Mouse (Mus musculus): ENCODE results near the gene Pdcd4.
A peak's percentile ranks its signal among the peaks of the same experiment; 100 is the strongest.
"Not testable (repeated sequence)": the region's sequence is repeated elsewhere in the genome, so short reads cannot be mapped to it uniquely, and the experiment has no call there.

Gene Pdcd4

DNA sequence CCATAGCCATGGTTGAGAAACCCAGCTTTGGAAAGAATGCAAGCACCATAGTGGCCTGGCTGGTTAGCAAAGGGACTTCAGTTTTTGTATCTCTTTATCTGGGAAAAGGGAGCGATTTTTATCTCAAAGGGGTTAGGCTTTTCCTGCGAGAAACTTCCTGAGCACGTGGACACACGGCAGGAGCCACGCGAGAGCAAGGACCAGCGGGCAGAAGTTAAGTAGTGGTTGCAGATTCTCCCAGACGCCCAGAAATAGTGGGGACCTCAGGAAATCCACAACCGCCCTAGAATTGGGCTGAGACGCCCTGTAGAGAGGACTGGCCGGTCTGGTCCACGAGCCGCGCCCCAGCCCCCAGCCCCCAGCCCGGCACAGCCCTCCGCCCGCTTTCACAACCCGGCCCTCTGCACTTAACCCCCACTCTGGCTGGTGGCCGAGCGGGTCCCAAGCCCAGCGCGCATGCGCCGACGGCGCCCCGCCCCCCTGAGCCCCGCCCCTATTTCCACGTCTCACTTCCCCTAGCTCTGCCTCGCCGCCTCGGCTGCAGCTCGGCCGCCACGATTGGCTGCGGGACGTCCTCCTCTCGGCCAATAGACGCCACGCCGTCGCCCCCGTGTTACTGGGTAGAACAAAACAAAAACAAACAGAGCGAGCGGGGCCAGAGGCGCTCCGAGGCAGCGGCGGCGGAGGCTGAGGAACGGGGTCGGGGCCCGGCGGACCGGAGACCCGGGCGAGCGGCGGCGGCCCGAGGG is 10.9 kb downstream of the Pdcd4 start:
- peak; percentile 98 for DNase-seq

DNA sequence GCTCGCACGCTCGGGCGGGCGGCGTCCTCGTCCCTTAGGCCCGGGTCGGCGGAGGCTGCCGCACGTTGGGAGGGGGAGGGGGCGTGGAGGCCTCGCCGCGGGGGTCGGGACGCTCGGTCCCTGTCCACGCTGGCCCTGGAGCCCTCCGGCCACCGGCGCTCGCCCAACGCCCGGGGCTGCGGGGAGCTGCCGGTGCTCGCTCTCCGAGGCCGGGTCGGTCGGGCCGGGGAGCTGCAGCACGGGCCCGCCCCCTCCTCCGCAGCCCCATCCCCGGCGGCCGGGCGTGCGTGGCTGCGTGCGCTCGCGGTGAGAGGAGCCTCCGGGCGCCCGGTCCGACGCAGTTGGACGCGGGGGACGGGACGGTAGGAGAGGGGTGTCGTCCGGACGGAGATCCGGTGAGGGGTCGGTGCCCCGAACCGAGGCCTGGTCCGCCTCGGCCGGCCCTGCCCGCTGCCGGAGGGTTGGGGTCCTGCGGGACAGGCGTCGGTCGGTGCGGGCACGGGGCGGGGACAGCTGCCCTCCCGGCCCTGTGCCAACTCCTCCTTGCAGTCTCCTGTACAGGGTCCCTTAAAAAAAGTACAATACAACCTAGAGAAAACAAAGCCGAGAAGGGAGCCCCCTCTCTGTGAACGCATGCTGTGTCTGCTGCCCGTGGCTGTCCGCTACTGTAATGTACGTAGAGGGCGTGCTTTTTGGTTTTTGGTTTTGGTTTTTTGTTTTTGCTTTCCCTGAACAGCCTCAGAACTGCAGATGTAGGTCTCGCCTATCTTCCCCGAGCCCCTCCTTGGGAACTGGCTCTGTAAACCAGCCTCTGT is 11.7 kb downstream of the Pdcd4 start:
- peak; percentile 83 to 84 for DNase-seq

- no peak for DNase-seq
These were observed 12.9 kb downstream of the Pdcd4 start for GRCm38 (mm10) chr19:53904833-53905480.

DNA sequence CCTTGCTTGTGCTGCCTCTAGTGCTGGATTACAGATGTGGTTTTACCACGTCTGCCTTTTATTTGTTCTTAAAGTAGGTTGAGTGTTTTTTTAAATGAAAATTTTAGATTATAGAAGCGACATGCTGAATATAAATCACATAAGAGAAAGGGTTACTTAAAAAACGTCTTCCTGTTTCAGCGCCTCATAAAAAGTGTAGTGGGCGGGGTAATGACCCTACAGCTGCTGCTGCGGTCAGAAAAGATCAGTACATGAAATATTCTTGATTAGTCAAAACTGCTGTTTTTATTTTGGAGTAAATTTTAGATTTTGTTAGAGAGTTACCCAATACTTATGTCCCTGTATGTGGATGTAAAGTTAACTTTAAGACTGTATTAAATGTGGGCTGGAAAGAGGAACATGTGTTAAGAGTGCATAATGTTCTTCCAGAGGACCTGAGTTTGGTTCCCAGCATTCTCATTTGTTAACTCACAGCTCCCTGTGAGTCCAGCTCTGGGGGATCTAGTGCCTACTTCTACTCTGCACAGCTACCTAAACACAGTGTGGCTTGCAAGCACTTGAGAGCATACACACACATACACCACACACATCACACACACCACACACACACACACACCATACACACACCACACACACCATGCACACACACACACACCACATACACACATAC is 14.1 kb downstream of the Pdcd4 start:
- no peak for DNase-seq

GRCm38 (mm10) chr19:53906703-53907070 is 14.7 kb downstream of the Pdcd4 start:
- DNase-seq = not testable (repeated sequence)

DNA sequence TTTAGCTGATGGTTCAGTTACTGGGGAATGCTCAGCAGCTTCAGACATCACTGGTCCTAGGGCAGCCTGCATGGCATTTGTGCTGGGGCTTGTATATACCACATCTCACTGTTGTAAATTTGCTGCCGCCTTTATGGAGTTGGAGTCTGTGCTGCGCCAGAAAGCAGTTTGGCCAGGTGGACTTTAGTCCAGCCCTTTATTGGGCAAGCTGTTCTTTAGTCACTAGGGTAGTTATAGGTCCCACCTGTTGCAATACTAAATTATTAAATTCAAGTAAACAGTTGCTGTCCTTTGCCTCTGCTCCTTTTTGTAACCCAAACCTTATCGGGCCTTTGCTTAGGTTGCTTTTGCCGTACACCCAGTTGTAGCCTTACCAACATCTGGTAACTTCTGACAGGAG is 22.9 kb downstream of the Pdcd4 start:
- no peak for DNase-seq

DNA sequence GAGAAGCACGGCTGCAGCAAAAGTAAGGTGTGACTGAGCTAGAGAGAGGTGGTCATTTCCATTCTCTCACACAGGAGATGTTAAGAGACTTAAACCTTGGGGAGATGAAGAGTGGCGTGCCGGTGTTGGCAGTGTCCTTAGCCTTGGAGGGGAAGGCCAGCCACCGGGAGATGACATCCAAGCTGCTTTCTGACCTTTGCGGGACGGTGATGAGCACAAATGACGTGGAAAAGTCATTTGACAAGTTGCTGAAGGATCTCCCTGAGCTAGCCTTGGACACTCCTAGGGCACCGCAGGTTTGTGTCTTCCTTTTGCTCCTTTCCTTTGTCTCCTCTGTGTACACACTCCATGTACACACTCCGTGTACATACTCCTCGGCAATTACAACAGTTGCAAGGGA is 27.5 kb downstream of the Pdcd4 start:
- DNase-seq = no peak

- not testable (repeated sequence) for DNase-seq
These were observed 30.0 kb downstream of the Pdcd4 start for GRCm38 (mm10) chr19:53921996-53922395.

DNA sequence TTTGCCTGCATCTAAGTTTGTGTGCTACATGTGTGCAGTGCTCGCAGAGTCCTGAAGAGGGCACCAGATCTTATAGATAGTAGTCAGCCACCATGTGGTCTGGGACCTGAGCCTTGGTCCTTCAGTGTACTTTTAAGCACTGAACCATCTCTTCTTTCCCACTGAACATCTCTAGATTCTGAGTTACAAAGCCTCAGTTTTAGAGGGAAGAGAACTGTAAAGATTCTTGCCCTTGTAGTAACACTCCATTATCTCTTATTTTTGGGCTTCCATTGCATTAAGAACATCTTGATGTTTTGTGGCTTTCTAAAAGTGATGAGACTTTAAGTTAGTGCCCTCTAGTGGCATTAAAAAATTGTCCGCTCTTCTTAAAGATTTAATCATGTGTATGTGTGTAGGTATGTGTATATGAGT is 33.3 kb downstream of the Pdcd4 start:
- DNase-seq = peak; percentile 53 to 73

- no peak for DNase-seq
These were observed 34.7 kb downstream of the Pdcd4 start for GRCm38 (mm10) chr19:53926705-53927104.

GRCm38 (mm10) chr19:53929218-53929617 is 37.2 kb downstream of the Pdcd4 start:
- DNase-seq = no peak

GRCm38 (mm10) chr19:53933050-53933449 is 41.0 kb downstream of the Pdcd4 start:
- DNase-seq = no peak

DNA sequence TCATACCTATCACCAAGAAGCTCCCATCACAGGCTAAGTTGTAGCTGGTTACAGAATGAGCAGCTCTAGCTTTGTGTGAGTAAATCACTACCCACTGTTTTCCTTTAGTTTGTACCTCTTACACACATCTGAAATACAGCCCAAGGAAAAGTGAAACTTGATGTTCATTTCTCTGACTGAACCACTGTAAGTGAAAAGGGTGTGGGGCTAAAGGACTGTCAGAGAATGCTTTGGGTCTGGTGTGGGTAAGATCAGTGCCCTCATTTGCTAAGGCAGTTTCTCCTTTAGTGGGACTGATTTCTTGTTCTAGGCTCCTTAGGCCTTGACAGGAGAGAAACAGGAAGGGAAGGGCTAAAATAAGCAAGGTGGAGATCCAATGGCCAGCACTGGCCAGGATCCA is 42.0 kb downstream of the Pdcd4 start:
- DNase-seq = no peak

- no peak for DNase-seq
These were observed 47.4 kb downstream of the Pdcd4 start for GRCm38 (mm10) chr19:53939467-53939866.

DNA sequence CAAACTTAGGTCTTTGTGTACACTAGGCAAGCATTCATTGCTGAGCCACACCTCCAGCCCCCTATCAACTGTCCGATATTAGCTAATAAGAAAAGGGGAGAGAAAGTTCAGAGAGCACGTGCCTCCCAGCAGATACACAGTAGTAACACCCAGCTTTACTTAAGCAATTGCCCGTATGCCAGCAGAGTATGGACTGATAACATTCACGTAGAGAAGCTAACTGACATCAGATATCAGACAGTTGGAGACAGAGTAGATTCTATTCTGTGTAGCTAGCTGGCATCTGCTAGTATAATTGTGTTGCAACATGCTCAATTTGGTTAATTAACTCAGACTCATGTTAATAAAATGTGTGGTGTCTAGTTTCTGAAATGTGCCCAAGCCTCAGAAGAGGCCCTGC is 49.1 kb downstream of the Pdcd4 start:
- DNase-seq = no peak

GRCm38 (mm10) chr19:53942342-53942741 is 50.3 kb downstream of the Pdcd4 start:
- no peak for DNase-seq

GRCm38 (mm10) chr19:53943802-53944785 is 52.1 kb downstream of the Pdcd4 start, which contains the start of the genes Shoc2 and Bbip1:
Shoc2 (plus strand) TSS chr19:53944306.
Bbip1 (minus strand) TSS chr19:53944627.
- DNase-seq = peak; percentile 99 to 100

GRCm38 (mm10) chr19:53944786-53945169 is 52.7 kb downstream of the Pdcd4 start:
- no peak for DNase-seq

DNA sequence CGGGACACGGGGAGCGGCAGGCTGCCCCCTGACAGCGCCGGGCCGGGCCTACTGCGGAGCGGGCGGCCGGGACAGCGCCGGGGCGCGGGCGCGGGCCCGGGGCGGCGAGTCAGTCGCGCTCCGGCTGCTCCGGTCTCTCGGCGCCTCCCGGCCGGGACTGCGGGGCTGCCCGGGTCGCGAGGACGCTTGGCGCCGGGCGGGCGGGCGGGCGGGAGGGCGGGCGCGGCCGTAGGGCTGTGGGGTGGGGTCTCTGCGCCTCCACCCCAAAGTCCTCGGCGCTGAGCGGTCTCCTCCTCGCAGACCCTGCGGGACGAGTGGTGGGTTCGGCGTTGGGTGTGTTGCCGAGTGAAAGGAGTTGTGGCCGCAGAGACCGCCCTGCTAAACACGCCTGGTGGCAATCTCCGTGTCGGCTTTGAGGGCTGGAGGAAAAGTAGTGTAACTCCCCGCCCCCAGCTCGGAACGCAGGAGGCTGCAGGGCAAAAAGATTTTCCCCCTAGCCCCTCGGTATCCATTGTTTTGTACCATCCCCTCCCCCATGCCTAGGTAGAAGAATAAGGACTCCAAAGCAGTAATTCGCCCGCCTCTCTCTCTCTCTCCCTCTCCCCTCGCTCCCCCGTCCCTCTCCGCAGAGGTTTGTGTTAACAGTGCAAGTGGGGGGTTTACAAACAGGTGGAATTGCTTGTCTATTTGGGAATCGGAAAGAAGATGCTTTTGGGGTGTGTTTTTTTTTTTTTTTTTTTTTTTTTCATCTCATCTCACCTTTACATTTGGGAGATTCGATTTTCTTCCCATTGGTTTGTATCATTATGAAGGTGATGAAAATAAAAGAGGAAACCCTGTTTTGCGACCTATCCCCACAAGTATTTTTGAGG is 53.4 kb downstream of the Pdcd4 start:
- DNase-seq = peak; percentile 63

DNA sequence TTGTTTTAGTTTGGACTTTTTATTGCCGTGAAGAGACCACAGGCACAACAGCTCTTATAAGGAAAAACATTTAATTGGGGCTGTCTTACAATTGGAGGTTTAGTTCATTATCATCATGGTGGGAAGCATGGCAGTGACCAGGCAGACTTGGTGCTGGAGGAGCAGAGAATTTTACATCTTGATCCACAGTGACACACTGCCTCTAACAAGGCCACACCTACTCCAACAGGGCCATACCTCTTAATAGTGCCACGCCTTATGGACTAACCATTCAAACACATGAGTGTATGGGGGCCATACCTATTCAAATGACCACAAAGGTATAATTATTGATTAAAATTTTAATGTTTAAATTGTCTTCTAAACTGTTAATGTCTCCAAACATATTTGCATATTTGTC is 65.5 kb downstream of the Pdcd4 start:
- no peak for DNase-seq

DNA sequence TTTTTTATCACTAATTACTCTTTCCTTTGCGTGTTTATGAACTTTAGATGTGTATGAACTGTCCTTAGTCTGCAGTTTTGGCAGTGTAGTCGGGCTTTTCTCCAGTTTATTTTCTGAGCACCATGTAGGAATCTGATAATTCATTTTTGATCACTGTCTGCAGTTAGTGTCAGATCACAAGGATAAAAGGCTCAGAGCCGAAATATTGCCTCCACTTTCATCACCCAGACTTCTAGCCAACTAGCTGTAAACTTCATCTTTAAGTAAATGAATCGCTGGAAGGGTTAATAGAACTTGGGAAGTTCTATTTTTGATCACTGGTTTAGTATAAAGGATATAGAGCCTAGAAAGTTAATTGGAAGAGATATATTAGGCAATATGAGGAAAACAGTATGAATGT is 70.5 kb downstream of the Pdcd4 start:
- no peak for DNase-seq
